Mouse (Mus musculus): ENCODE results near the gene Rapgef6. TPM values are rescaled to one million over a fixed set of nuclear protein-coding genes. Genes with fewer than 3 reads are reported as not detected.

Gene Rapgef6
- total and polyA plus RNA-seq, 2 experiments from 2014 or later: 33.4 to 62.9 TPM

- H3K9ac ChIP-seq (replicated peaks; ENCODE audit: low read length, poor library complexity, severe bottlenecking): no peak overlapping the region
- no peak overlapping the region for H3K4me2 ChIP-seq (ENCODE audit: low read depth, low read length, poor library complexity, severe bottlenecking)
- no peak for TF ChIP-seq CTCF (IDR thresholded peaks at IDR 0.05)
- H3K27ac ChIP-seq (ENCODE audit: low read depth, low read length): no peak overlapping the region
- H3K27me3 ChIP-seq (ENCODE audit: insufficient read depth, low read length): no peaks in the 10 kb centered on the region
- no peaks in the 10 kb centered on the region for H3K4me1 ChIP-seq (ENCODE audit: insufficient read depth, low read length)
- ATAC-seq (ENCODE audit: low FRiP score): no peak
- H3K36me3 ChIP-seq (ENCODE audit: insufficient read depth, low read length): peaks cover under 1% of the 10 kb centered on the region; the same call in 1 of the 2 replicates
- DNase-seq (ENCODE audit: low spot score): no peak
- no peak overlapping the region for H3K4me3 ChIP-seq (ENCODE audit: low read depth, low read length)
- WGBS: 90% methylated on average over 4 of the region's 4 CpGs
- H3K9me3 ChIP-seq (ENCODE audit: low read length): no peaks in the 10 kb centered on the region
These were observed 188.1 kb downstream of the Rapgef6 start for GRCm38 (mm10) chr11:54710512-54711293.

GRCm38 (mm10) chr11:54712849-54713248, 190.2 kb downstream of the Rapgef6 start:
- H3K4me2 ChIP-seq (ENCODE audit: low read depth, low read length, poor library complexity, severe bottlenecking): no peak overlapping the region

GRCm38 (mm10) chr11:54717893-54718292, 195.2 kb downstream of the Rapgef6 start:
- Histone ChIP-seq H3K9ac (replicated peaks; ENCODE audit: low read length, poor library complexity, severe bottlenecking) (no peak overlapping the region), H3K27ac (ENCODE audit: low read depth, low read length) (no peak overlapping the region), H3K4me1 (ENCODE audit: insufficient read depth, low read length) (no peaks in the 10 kb centered on the region), H3K36me3 (ENCODE audit: insufficient read depth, low read length) (peaks cover 23% of the 10 kb centered on the region), H3K9me3 (ENCODE audit: low read length) (no peaks in the 10 kb centered on the region), H3K4me3 (ENCODE audit: low read depth, low read length) (no peak overlapping the region), H3K4me2 (ENCODE audit: low read depth, low read length, poor library complexity, severe bottlenecking) (no peak overlapping the region), H3K27me3 (ENCODE audit: insufficient read depth, low read length) (no peaks in the 10 kb centered on the region)
- TF ChIP-seq CTCF (IDR thresholded peaks at IDR 0.05): no peak
- no peak for ATAC-seq (ENCODE audit: low FRiP score)
- WGBS: 72% methylated on average over 3 of the region's 3 CpGs
- peak; percentile 40 for DNase-seq (ENCODE audit: low spot score)

More at GRCm38 (mm10) chr11:54712849-54713248, 190.2 kb downstream of the Rapgef6 start:
- no peaks in the 10 kb centered on the region for H3K4me1 ChIP-seq (ENCODE audit: insufficient read depth, low read length)
- H3K36me3 ChIP-seq (ENCODE audit: insufficient read depth, low read length): peaks cover 4% of the 10 kb centered on the region; the same call in 1 of the 2 replicates
- no peak overlapping the region for H3K27ac ChIP-seq (ENCODE audit: low read depth, low read length)
- H3K4me3 ChIP-seq (ENCODE audit: low read depth, low read length): no peak overlapping the region
- H3K27me3 ChIP-seq (ENCODE audit: insufficient read depth, low read length): no peaks in the 10 kb centered on the region
- no peak for ATAC-seq (ENCODE audit: low FRiP score)
- H3K9ac ChIP-seq (replicated peaks; ENCODE audit: low read length, poor library complexity, severe bottlenecking): no peak overlapping the region
- no peak for DNase-seq (ENCODE audit: low spot score)
- WGBS: 77% methylated on average over 2 of the region's 2 CpGs
- no peak for TF ChIP-seq CTCF (IDR thresholded peaks at IDR 0.05)
- H3K9me3 ChIP-seq (ENCODE audit: low read length): no peaks in the 10 kb centered on the region

- WGBS: 83% methylated on average over 3 of the region's 3 CpGs
- Histone ChIP-seq H3K9me3 (ENCODE audit: low read length) (no peaks in the 10 kb centered on the region), H3K4me1 (ENCODE audit: insufficient read depth, low read length) (no peaks in the 10 kb centered on the region), H3K27ac (ENCODE audit: low read depth, low read length) (no peak overlapping the region), H3K27me3 (ENCODE audit: insufficient read depth, low read length) (no peaks in the 10 kb centered on the region), H3K9ac (replicated peaks; ENCODE audit: low read length, poor library complexity, severe bottlenecking) (no peak overlapping the region), H3K36me3 (ENCODE audit: insufficient read depth, low read length) (peaks cover 26% of the 10 kb centered on the region), H3K4me3 (ENCODE audit: low read depth, low read length) (no peak overlapping the region), H3K4me2 (ENCODE audit: low read depth, low read length, poor library complexity, severe bottlenecking) (no peak overlapping the region)
- DNase-seq (ENCODE audit: low spot score) (no peak), ATAC-seq (ENCODE audit: low FRiP score) (no peak)
- TF ChIP-seq CTCF (IDR thresholded peaks at IDR 0.05): no peak
These were observed 196.0 kb downstream of the Rapgef6 start for GRCm38 (mm10) chr11:54718601-54719000.

- Histone ChIP-seq H3K9ac (replicated peaks; ENCODE audit: low read length, poor library complexity, severe bottlenecking) (no peak overlapping the region), H3K27me3 (ENCODE audit: insufficient read depth, low read length) (no peaks in the 10 kb centered on the region), H3K27ac (ENCODE audit: low read depth, low read length) (no peak overlapping the region), H3K36me3 (ENCODE audit: insufficient read depth, low read length) (peaks cover 22% of the 10 kb centered on the region), H3K4me3 (ENCODE audit: low read depth, low read length) (no peak overlapping the region), H3K4me1 (ENCODE audit: insufficient read depth, low read length) (no peaks in the 10 kb centered on the region), H3K9me3 (ENCODE audit: low read length) (no peaks in the 10 kb centered on the region), H3K4me2 (ENCODE audit: low read depth, low read length, poor library complexity, severe bottlenecking) (no peak overlapping the region)
- DNase-seq (ENCODE audit: low spot score): no peak
- no peak for TF ChIP-seq CTCF (IDR thresholded peaks at IDR 0.05)
- WGBS: 93% methylated on average over 6 of the region's 6 CpGs
- no peak for ATAC-seq (ENCODE audit: low FRiP score)
These were observed 199.4 kb downstream of the Rapgef6 start for GRCm38 (mm10) chr11:54722057-54722456.

- ATAC-seq (ENCODE audit: low FRiP score) (no peak), DNase-seq (ENCODE audit: low spot score) (peak; percentile 67)
- no peak for TF ChIP-seq CTCF (IDR thresholded peaks at IDR 0.05)
- 64% methylated on average over 4 of the region's 4 CpGs for WGBS
- Histone ChIP-seq H3K36me3 (ENCODE audit: insufficient read depth, low read length) (peaks cover 19% of the 10 kb centered on the region; the same call in 1 of the 2 replicates), H3K27me3 (ENCODE audit: insufficient read depth, low read length) (no peaks in the 10 kb centered on the region), H3K4me2 (ENCODE audit: low read depth, low read length, poor library complexity, severe bottlenecking) (no peak overlapping the region), H3K27ac (ENCODE audit: low read depth, low read length) (no peak overlapping the region), H3K4me3 (ENCODE audit: low read depth, low read length) (no peak overlapping the region), H3K9me3 (ENCODE audit: low read length) (no peaks in the 10 kb centered on the region), H3K4me1 (ENCODE audit: insufficient read depth, low read length) (no peaks in the 10 kb centered on the region), H3K9ac (replicated peaks; ENCODE audit: low read length, poor library complexity, severe bottlenecking) (no peak overlapping the region)
These were observed 201.8 kb downstream of the Rapgef6 start for GRCm38 (mm10) chr11:54724353-54725034.

Measured in midbrain, postnatal 0 days (tissue).